14 mouse cellular contexts compared by ENCODE assay signal in genomic region chr6:38702810-38703399, GRCm38 (mm10). TPM values are rescaled to one million over a fixed set of nuclear protein-coding genes. Genes with fewer than 3 reads are reported as not detected.
DNase-seq lines count a peak whose midpoint lies in the region; ATAC-seq and TF ChIP-seq lines count a peak whose summit lies in the region.
"Had no signal": no experiment of that assay in that cellular context is flagged by ENCODE, and none has a peak within 500 bp of the region (broad histone marks: within the 10 kb centered on the region; RNA-seq: fewer than 3 reads in every experiment).

No protein-coding gene starts in this region.

- no peak overlapping the region for H3K9ac ChIP-seq in kidney, embryonic 14.5 days (ENCODE audit: low read depth, low read length)
- no peak overlapping the region for H3K9ac ChIP-seq in liver, postnatal 0 days (replicated peaks)
- H3K9ac ChIP-seq in hindbrain, embryonic 16.5 days (ENCODE audit: low read depth, low read length), result no peak overlapping the region
- H3K9ac ChIP-seq: liver, embryonic 14.5 days had no signal

- no peak for TF ChIP-seq EP300 in liver, postnatal 0 days (IDR thresholded peaks at IDR 0.05; ENCODE audit: low read depth)

- no peak overlapping the region for H3K4me2 ChIP-seq in kidney, embryonic 14.5 days (replicated peaks; ENCODE audit: low read depth, low read length)
- H3K4me2 ChIP-seq in liver, postnatal 0 days (ENCODE audit: low read depth, low read length), result no peak overlapping the region
- H3K4me2 ChIP-seq in hindbrain, embryonic 16.5 days (ENCODE audit: low read length), result no peak overlapping the region

- DNase-seq in kidney, adult 18-20 months, result peak; percentile 32
- peak; percentile 86 for DNase-seq in adrenal gland, adult 2 months
- peak; percentile 88 to 90 for DNase-seq in adrenal gland, postnatal 36 days
- DNase-seq in kidney, adult 8-10 months, result peak; percentile 22 to 24
- no peak for DNase-seq in liver, postnatal 0 days
- no peak for DNase-seq in urinary bladder, postnatal 25 days (ENCODE audit: low spot score)
- DNase-seq: cerebellum, adult 8-10 months; layer of hippocampus, adult 9-11 months; right cerebral cortex, postnatal 4 days had no signal

- H3K27me3 ChIP-seq in kidney, embryonic 14.5 days (ENCODE audit: control insufficient read depth, insufficient read depth, low read length), result no peaks in the 10 kb centered on the region
- H3K27me3 ChIP-seq in liver, postnatal 0 days (ENCODE audit: insufficient read depth, low read length), result no peaks in the 10 kb centered on the region
- H3K27me3 ChIP-seq in hindbrain, embryonic 16.5 days (replicated peaks; ENCODE audit: control insufficient read depth, insufficient read depth, low read length), result no peaks in the 10 kb centered on the region

- no peak for ATAC-seq in kidney, embryonic 14.5 days (ENCODE audit: low FRiP score, low TSS enrichment)
- no peak for ATAC-seq in liver, postnatal 0 days
- ATAC-seq in hindbrain, embryonic 16.5 days, result no peak
- ATAC-seq: activated CD4-positive, CD25-positive, alpha-beta regulatory T cell, adult 4 months had no signal

- no peaks in the 10 kb centered on the region for H3K4me1 ChIP-seq in kidney, embryonic 14.5 days (ENCODE audit: control insufficient read depth, insufficient read depth, low read length)
- no peaks in the 10 kb centered on the region for H3K4me1 ChIP-seq in liver, postnatal 0 days (ENCODE audit: insufficient read depth)
- no peaks in the 10 kb centered on the region for H3K4me1 ChIP-seq in hindbrain, embryonic 16.5 days (ENCODE audit: control insufficient read depth, insufficient read depth, low read depth, low read length)

- 21% methylated on average over 6 of the region's 6 CpGs for WGBS in kidney, embryonic 14.5 days
- 64% methylated on average over 6 of the region's 6 CpGs for WGBS in liver, postnatal 0 days (ENCODE audit: insufficient replicate concordance)
- 55% methylated on average over 6 of the region's 6 CpGs for WGBS in hindbrain, embryonic 16.5 days

- no peaks in the 10 kb centered on the region for H3K9me3 ChIP-seq in kidney, embryonic 14.5 days (ENCODE audit: control insufficient read depth, low read length)
- no peaks in the 10 kb centered on the region for H3K9me3 ChIP-seq in liver, postnatal 0 days (ENCODE audit: low read length)
- no peaks in the 10 kb centered on the region for H3K9me3 ChIP-seq in hindbrain, embryonic 16.5 days (ENCODE audit: control insufficient read depth, low read length)

- no peak overlapping the region for H3K4me3 ChIP-seq in kidney, embryonic 14.5 days (ENCODE audit: low read length)
- no peak overlapping the region for H3K4me3 ChIP-seq in liver, postnatal 0 days (ENCODE audit: low read depth, low read length)
- H3K4me3 ChIP-seq in hindbrain, embryonic 16.5 days (ENCODE audit: low read length), result no peak overlapping the region

- peaks cover 73% of the 10 kb centered on the region for H3K36me3 ChIP-seq in kidney, embryonic 14.5 days (ENCODE audit: control insufficient read depth, insufficient read depth, low read length)
- H3K36me3 ChIP-seq in liver, postnatal 0 days (replicated peaks; ENCODE audit: insufficient read depth, low read length), result peaks cover 84% of the 10 kb centered on the region
- H3K36me3 ChIP-seq in hindbrain, embryonic 16.5 days (ENCODE audit: control insufficient read depth, insufficient read depth, low read length), result peaks cover 34% of the 10 kb centered on the region

- no peak for TF ChIP-seq CTCF in liver, postnatal 0 days (IDR thresholded peaks at IDR 0.05; ENCODE audit: low read depth)

- H3K27ac ChIP-seq in kidney, embryonic 14.5 days (ENCODE audit: low read depth, low read length), result no peak overlapping the region
- no peak overlapping the region for H3K27ac ChIP-seq in liver, postnatal 0 days (ENCODE audit: low read depth)
- H3K27ac ChIP-seq in hindbrain, embryonic 16.5 days (ENCODE audit: low read depth, low read length), result no peak overlapping the region
- H3K27ac ChIP-seq: liver, embryonic 14.5 days had no signal

RNA-seq across cellular contexts. Expression of gene Clec2l, which starts 40.0 kb away (rescaled TPM):
- polyA plus RNA-seq in kidney, embryonic 14.5 days (2014; fragmentation: Nextera tagmentation; extraction: Ambion mirVana), result 1.1 and 1.3 TPM in 2 replicates
- total RNA-seq in adrenal gland, adult 2 months (2021), result 1 to 10 TPM; 1.6 to 3.4 TPM
- 4.3 and 6.4 TPM in 2 replicates for polyA plus RNA-seq in adrenal gland, adult 2 months (2012; rRNA removed)
- 1 to 10 TPM in 1 of 2 experiments, under 1 TPM in 1; 0.99 to 4.1 TPM for total RNA-seq in adrenal gland, postnatal 36 days (2021)
- polyA plus RNA-seq in liver, postnatal 0 days (2015; fragmentation: Nextera tagmentation; extraction: Ambion mirVana), result not detected in 2 replicates
- polyA plus RNA-seq in hindbrain, embryonic 16.5 days (2015; fragmentation: Nextera tagmentation; extraction: Ambion mirVana), result 27.4 and 28.2 TPM in 2 replicates
- total RNA-seq: hematopoietic stem cell, adult 5-6 weeks had no signal
- polyA plus RNA-seq: activated CD4-positive, CD25-positive, alpha-beta regulatory T cell, adult 4 months had no signal

Comparison
In these comparisons a context has a peak if more than half of its experiments do, and no peak if none do; other contexts are left out.
1. DNase-seq: peak in kidney, adult 18-20 months (single experiment), adrenal gland, adult 2 months (single experiment), adrenal gland, postnatal 36 days (2 of 2) and kidney, adult 8-10 months (2 of 2); none in liver, postnatal 0 days (single experiment) and urinary bladder, postnatal 25 days (single experiment).